Mouse (Mus musculus) embryo, embryonic 9.5 days (tissue): Measurements from ENCODE around the gene Edar.
A peak's percentile ranks its signal among the peaks of the same experiment; 100 is the strongest.
"Not testable (repeated sequence)": the region's sequence is repeated elsewhere in the genome, so short reads cannot be mapped to it uniquely, and the experiment has no call there.

Experiments
- DNase-seq: peaks from one replicate; pipeline ENCODE4 v3.0.0-alpha.2; 2017; ENCODE audit errors: extremely low spot score

Gene Edar

DNA sequence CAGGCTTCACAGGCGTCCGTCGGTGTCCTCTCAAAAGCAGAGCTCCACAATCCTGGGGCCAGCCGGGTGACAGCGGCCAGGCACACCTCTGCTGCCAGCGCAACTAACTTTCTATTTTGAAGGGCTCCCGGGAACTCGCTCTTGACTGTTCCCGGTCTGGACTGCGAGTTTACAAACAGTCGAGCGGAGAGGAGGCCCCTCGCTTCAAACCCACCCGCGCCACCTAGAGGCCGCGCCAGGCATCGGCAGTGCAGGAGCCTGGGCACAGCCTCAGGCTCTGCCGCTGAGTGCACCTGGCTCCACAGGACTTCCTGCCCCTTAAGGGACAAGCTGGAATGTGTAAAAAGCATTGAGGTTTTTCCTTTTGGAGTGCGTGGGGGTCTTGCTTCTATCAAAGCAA lies at the start of gene Edar:
Edar (minus strand) TSS at position 122 of the 400 bp plus-strand sequence.
- peak; percentile 85 for DNase-seq

DNA sequence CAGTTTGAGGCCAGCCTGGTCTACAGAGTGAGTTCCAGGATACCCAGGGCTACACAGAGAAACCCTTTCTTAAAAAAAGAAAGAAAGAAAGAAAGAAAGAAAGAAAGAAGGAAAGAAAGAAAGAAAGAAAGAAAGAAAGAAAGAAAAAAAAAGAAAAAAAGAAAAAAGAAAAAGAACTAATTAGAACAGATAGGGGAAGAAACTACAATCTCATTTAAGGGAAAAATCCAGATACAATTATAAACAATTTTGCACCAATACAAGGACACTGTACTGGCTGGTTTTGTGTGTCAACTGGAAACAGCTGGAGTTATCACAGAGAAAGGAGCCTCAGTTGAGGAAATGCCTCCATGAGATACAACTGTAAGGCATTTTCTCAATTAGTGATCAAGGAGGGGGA lies 42.7 kb upstream of the Edar start, which contains the start of gene Gm17542:
Gm17542 (minus strand) TSS at position 101 of the 400 bp plus-strand sequence.
- not testable (repeated sequence) for DNase-seq

DNA sequence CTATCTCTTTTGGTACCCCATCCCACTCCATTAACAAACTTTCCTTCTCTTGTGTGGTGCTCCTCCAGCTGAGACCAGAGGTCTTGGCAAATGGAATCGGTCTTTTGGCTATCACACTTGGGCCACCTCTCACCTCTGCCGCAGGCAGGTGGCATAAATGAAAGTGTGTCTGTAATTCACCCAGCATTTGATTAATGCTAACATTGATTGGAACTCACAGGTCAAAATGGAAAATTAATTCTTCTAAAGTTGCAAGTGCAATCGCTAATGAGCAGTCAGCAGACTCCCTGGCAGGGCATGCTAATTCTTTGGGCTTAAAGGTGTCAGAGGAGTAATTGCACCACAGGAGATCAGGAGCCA lies 39.3 kb upstream of the Edar start:
- DNase-seq = no peak

DNA sequence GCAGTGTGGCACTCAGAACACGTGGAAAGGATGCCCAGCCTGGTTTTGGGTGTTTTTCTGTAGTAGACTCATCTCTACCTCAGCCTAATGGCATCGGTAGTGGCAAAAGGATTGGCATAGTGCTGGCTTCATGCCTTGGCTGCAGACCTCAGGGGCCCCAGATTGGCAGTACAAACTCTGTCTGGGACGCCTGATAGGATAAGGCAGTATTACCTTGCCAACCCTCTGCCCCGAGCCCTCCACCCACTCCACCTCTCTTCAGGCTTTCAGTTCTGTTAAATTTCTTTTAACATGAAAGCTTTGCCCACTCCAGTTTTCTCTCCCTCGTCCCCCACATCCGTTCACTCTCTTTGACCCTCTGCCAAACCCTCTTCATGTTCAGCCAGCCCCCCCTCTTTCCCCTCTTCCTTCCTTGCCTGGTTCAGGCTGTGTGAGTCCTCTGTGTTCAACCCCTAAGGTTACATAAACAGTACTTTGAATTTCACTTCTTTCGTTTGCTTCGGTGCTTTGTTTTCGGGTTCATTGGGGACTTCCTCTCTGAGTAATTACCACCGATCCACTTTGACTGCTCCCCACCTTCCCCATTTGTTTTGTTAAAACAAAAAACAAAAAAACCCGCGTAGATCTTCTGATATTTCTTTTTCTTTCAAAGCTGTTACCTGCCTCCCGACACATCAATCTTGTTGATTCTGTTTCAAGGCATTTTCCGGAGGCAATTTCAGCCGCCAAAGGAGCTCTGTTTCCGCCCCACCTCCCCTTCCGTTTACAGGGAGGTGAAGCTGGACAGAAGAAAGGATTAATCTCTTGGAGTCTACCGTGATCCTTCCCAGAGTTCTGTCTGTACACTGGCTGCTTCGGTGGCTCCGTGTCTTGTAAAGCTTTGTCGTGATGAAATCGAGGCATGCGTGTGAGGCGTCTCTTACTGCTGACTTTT lies 38.7 kb upstream of the Edar start:
- DNase-seq = peak; percentile 27

DNA sequence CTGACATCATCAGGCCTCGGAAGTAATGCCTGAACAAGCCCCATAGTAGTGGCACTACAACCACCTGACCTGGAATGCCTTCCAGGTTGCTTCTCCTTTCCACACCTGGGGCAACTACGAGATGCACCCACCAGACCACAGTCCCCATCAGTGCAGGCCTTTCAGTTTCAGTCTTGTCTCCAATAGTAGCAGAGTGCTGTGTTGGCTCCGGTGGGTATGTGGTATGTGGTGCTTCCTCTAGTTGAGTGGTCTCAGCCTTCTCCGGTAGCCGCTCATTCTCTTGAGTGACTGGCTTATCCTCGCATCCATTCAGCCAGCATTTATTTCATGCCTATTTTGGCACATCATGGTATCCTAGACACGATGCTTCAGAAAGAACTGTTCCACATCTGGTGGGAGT lies 37.8 kb upstream of the Edar start:
- DNase-seq = no peak

DNA sequence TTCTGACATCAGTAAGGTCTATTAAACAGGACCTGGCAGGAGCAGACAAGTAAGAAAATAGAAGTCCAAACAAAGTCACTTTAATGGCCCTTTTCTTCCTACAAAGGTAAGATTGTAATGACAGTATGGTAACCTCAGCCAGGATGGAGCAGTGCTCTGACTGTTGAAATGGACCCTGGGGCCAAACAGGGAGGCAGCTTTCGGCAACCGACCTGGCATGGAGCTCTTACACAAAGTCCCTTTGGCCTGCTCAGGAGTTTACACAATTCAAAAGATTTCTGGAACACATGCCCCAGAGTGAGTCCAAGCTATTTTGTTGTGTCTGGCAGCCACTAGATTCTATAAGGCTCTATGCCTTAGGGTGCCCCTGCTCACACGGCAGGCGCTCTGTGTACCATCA lies 33.6 kb upstream of the Edar start:
- no peak for DNase-seq

DNA sequence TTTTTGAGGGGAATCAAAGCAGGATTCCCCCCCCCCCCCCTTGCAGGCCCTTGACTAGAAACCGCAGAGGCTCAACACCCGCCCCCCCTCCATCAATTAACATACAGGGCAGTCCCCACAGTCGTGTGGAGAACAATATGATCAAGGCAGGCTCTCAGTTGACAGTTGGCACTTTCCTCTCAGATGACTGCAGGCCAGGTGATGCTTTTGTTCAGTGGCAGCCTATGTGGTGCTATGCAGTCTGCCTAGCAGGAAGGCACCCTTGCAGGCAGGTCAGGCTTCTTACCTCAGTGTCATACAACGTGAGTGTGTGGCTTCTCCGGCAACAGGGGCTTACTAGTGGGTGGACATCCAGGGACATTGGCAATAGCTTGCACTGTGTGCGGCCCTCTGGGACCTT lies 25.1 kb upstream of the Edar start:
- DNase-seq = no peak

DNA sequence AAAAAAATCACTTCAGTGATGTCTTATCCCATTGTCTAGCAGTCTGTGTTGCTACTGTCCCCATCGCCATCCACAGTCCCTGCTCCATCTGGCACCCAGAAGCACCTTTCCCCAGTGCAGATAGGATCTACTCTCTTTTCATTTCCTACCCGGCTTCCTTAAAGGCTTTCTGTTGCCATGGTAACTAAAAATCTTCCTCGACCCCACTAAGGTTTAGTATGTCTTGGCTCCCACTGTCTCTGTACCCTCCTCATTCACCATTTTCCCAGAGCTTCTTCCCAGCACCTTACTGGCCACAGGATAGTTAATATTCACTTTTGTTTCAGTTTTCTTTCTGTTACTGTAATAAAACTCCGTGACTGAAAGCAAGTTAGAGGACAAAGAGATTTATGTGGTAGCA lies 24.7 kb upstream of the Edar start:
- DNase-seq = no peak

DNA sequence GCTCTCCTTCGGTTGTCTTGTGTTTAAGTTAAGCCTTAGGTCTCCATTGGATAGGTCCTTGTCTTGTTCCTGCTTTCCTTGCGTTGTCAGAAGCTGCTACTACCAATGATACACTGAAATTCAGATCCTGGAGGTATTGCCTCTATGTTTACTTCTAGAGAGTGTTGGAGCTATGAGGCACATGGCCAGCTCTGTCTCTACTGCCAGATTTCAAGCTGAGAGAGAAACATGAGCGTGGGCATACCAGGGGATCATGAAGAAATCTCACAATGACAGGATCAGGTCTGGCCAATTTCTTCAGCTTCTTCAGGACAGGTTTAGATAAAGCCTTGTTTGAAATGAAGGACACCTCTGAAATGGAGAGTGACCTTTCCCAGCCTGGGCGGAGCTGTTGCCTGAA lies 23.5 kb upstream of the Edar start:
- no peak for DNase-seq

DNA sequence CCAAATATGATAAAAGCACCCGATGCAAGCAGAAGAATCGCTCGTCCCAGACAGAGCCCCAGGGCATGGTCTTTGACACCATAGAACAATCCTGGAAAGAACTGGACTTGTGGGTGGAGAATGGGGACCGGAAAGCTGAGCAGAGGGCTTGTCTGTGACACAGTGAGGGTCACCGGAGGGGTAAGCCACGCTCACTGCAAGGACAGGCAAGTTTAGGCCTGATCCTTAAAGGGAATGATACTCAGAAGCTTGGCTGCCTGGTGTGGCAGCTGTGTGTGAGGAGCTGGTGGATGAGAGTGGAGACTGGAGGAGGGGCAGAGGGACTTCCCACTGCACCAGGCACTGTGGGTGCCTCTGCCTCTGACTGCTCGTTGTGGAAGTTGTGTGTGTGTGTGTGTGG lies 15.6 kb upstream of the Edar start:
- DNase-seq = no peak

DNA sequence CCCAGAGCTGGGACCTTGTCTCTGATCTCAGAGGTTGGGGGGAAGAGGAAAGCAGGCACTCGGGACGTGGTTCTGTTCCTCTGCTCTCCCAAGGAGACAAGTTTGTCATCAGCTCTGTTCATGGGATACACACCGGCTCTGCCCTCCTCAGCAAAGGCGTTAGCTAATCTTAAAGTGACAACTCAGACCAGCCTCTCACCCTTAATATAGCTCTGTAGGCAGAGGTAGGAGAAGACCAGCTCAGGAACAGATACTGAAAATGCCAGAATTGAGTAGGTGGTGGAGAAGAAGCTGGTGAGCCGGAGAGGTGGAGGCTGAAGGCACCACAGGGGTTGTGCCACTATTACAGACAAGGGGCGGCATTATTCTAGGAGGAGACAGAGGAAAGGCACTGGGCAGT lies 3.8 kb upstream of the Edar start:
- DNase-seq = no peak

DNA sequence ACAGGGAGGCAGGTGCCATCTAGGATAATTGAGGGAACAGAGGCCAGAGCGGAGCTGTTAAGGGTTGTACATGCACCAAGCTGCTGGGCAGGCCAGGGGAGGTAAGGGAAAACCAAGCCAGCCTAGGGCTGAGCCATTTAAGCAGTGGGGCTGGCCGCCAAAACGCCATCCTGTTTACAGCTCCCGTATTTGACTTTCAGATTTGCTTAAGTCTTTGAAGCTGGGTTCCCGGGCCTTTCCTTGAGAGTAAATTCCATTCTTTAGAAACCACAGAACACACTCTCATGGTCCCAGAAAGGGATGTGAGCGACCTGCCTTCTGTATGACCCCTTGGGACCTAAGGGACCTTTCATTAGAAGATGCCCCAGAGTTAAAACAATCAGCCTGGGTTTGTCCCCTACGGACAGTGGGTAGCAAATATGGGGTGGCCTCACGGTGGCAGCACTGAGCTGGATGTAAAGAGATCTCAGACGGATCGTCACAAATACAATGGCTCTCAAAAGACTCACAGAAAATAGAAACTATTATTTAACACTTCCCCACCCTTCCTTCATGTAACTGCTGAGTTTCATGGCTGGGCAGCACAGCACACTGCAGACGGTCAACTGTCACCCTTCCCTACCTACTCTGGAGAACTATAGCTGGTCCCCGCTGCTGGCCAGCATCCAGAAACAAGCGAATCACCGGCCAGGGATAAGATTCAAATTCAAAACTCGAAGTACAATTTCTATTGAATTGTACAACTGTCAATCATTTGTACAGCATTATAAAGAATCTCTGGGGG lies 2.0 kb downstream of the Edar start:
- peak; percentile 58 for DNase-seq

DNA sequence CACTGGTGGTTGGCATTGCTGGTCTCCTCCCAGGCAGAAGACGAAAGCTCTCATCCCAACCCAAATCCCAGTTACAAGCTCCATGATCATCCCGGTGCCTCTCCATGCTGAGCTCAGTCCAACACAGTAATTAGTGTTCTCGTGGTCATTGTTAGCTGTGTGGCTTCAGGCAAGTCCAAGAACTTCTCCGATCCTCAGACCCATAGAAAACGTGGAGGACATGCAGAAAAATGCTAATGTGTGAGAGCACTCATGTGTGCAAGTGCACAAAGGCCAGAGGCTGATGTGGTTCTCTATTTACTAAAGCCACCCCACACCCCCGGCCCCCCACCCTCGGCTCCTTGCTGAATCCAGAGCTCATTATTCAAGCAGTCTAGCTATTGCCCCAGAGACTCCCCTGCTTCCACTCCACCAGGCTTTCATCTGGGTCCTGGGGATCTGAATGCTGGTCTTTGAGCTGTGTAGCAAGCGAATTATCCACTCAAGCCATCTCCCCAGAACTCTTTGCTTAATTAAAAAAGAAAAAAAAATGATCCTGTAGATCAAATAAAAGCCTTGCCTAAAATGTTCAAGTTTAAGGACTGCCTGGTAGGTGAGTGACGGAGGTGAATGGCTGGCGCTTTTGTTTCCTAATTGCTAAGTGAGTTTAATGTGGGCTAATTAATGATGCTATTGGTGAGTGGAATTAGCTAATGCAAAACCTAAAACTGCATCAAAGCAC lies 2.7 kb downstream of the Edar start:
- peak; percentile 11 for DNase-seq

DNA sequence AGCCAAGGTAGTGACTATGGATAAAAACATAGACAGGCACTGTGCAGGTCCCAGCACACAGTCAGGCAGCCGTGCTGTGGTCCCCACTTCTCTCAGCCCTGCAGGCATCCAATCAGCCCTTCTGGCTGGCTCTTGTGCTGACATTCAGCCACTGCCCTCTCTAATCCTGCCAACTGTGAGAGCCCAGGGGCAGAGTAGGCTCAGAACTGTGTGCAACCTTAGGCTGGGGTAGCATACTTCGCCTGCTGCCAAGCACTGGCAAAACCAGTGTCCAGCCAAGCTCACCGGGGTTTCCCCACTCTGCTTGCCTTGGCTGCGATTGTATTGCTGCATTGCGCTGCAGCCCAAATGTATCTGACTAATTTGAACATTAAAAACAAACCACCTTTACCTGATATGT lies 11.6 kb downstream of the Edar start:
- no peak for DNase-seq

DNA sequence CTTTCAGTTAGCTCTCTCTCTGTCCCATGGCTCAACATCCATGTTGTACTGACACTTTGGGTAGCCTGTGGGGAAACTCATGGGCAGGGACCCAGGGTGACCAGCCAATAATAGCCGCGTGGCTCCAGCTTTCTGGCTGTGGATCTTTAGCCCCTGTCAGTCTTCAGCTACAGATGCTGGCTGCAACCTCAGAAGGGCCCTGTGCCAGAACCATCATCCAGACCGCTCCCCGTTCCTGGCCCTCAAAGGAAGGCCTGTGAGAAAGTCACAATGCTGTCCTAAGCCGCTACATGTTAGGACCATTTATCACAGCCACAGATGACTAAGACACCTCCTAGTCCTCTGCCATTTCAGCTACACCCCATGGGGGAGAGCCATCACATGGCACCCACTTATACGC lies 12.0 kb downstream of the Edar start:
- no peak for DNase-seq

DNA sequence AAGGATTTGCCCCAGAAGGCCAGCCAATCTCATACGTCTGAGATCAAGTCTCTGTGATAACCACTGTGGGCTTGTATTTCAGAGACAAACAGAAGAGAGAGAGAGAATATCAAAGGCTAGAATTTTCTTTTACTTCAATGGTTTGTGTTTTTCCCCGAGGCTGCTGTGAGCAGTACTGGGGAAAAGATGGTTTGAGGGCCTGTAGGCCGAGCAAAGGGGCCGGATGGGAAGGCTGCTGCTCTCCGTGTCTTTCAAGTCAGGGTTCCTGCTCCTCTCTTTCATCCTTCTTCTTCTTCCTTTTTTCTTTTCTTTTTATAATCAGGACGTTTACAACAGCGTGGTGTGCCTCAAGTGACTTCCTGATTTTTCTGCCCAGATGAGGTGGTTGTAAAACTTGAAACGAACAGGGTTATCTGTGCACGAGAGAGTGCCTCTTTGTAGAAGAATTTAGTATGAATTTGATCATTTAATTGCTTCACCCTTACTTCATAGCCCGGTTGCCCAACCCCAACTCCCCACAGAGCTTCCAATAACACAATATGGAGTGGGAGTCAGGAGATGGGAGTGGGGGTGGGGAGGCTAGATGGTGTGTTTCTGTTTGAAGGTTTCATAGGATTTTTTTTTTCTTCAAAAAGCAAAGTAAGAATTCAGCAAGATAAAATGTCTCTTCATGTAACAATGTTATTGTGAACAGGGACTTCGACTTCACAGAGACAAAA lies 16.0 kb downstream of the Edar start:
- no peak for DNase-seq

DNA sequence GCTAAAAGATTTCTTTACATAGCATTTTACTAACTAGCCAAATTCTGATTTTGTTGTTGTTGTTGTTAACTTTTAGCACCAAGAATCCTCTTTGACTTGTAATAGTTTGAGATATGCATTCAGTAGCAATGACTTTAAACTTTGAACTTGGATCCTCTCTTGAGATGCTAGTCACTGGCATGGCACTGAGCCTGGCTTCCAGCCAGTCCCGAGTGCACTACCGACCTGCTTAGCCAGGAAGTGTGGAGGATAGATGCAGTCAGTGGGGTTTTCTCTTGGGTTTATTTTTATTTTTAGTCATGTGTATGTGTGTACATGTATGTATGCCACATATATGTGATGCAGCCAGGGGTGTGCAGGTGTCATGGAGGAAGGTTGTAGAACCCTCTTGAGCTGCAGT lies 17.7 kb downstream of the Edar start:
- no peak for DNase-seq

DNA sequence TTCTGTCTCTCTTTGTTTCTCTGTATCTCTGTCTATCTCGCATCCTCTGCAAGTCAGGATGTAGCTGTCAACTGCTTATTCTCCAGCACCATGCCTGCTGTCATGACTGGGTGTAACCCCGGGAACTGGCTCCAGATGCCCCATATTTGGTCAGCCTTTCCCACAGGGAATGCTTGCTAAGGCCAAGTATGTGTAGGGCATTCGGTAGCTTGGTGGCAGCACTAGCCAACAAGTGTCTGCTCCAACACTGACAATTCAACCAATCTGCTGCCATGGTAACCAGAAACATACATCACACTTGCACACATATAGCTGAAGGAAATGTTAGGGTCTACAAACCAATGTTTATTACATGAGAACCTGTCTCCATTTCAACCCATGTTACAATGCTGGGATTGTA lies 21.8 kb downstream of the Edar start:
- no peak for DNase-seq

DNA sequence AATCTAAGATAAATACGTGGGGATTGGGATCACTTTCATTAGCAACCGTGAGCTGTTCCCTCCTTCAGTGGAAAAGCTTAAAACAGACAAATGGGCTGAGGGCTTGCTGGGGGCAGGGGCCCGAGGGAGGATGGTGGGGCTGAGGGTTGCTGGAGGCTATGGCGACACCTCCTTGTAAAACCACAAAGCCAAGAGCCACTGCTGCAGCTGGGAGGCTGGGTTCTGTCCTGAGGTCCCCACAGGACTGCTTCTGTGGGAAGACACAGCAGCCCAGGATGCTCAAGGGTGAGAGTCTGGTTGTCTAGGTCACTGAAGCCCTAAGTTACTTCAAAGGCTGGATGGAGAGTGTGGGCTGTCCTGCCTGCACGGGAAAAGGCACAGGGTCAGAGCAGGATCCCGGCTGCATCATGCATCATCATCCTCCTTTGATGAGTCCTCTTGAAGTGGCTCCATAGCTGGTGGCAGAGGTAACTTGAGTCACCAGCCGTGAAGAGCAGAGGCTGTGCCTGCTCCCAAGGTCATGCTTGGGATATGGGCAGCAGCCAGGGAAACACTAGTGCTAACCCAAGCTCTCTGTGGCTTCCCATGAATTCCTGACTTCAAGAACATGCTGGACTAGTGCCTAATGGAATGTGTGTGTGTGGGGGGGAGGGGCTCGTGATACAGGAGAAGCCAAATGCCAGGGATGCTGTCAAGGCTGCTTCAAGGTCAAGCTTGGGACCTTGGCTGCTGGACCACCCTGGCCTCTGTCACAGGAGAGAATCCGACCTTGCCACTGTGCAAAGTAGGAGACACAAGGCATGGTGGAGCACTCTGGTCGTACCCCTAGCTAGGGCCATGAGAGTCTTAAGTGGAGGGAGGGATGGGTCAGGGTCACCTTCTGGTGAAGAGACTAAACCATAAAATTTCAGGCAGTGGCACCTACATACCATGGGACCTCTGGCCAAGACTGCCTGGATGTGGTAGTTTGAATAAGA lies 22.7 kb downstream of the Edar start:
- peak; percentile 49 for DNase-seq

DNA sequence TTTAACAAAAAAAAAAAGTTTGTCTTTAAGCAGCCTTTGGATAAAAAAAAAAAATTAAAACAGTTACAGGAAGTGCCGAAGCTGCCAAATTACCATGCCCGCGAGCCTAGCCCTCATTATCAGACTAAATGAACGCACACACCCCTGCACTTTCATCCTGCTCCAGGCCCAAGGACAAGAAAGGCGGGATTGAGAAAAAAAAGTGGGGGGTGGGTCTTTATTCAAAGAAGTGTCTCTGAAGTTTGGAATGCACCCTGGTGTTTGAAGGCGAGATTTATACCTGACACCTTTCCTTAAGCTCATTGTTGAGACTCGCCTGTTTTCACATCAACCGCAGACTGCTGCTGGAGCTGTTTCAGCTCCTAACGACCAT lies 23.4 kb downstream of the Edar start:
- DNase-seq = no peak
